Mouse (Mus musculus): ENCODE results near the gene Elmo1. TPM values are rescaled to one million over a fixed set of nuclear protein-coding genes. Genes with fewer than 3 reads are reported as not detected.

Gene Elmo1
- total RNA-seq (2012; rRNA removed), result 32.2 and 35.8 TPM in 2 replicates
- total RNA-seq (2014; rRNA removed), result 22.2 and 23.1 TPM in 2 replicates
- polyA plus RNA-seq (2012; ENCODE audit: insufficient read length, low read depth), result 42.8 and 50.2 TPM in 2 replicates

DNA sequence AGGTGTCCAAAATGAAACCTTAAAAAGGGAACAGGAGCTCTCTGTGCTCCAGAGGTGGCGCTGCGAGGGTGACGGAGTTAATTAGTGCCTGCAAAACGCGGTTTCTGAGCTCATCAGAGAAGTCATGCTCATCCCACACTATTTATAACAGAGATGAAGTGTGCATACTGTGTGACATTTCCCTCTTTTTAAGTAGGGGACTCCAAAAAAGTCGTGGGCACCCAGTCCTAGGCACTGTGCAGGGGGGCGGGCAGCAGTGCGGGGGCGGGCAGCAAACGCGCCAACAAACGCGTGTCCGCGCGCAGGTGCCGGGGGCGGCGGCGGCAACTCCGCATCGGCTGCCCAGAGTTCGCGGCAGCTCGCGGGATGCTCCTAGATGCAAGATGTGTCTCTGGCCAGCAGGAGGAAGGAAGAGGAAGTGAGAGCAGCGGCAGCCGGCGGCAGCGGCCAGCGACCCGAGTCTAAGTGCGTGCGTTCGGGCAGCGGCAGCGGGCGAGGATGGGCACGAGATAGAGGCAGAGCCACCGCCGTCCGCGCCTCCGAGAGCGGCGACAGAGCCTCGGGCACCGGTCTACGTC lies at the start of gene Elmo1:
Gene Elmo1, plus strand, starts transcription at position 464 of the 578 bp plus-strand sequence.
- Histone ChIP-seq H3K9ac (ENCODE audit: insufficient read depth, low read depth) (peak within 1 kb of the TSS; percentile 82), H3K4me1 (ENCODE audit: control insufficient read depth in 1 of 2, insufficient read depth in 2 of 2) (peaks cover 3 to 36% of the 10 kb centered on the region in 2 experiments), H3K36me3 (replicated peaks in 1 of 2; ENCODE audit: control insufficient read depth in 1 of 2, insufficient read depth in 1 of 2, low read length in 1 of 2) (peaks cover 0 to 16% of the 10 kb centered on the region in 2 experiments), H3K79me2 (replicated peaks; ENCODE audit: control insufficient read depth, extremely low read depth, insufficient read depth, poor library complexity, severe bottlenecking) (no peaks in the 10 kb centered on the region), H3K4me3 (replicated peaks in 1 of 3; ENCODE audit: low read depth in 2 of 3, low read length in 2 of 3, poor library complexity in 1 of 3) (peak within 1 kb of the TSS; percentile 70 to 85 (median 82)), H3K27me3 (replicated peaks) (no peaks in the 10 kb centered on the region), H3K27ac (ENCODE audit: insufficient read depth, low read depth) (peak within 1 kb of the TSS; percentile 88), H3K9me3 (replicated peaks; ENCODE audit: low read length) (peaks cover 7% of the 10 kb centered on the region), H3K4me2 (ENCODE audit: insufficient read depth, low read depth, poor library complexity, severe bottlenecking) (peak within 1 kb of the TSS; percentile 85)
- TF ChIP-seq MAFK (IDR thresholded peaks at IDR 0.05; ENCODE audit: insufficient replicate concordance, low read length), result 0 out of 2 replicates have a peak, but pooled peaks have one; percentile 5
- no peak for TF ChIP-seq RCOR1 (conservative IDR thresholded peaks at IDR 0.05; ENCODE audit: low read depth, low read length)
- peak; percentile 75 for TF ChIP-seq BHLHE40 (IDR thresholded peaks at IDR 0.05; ENCODE audit: low read depth, low read length)
- TF ChIP-seq ETS1 (conservative IDR thresholded peaks at IDR 0.05; ENCODE audit: low read depth, low read length), result peak; percentile 58
- peak; percentile 47 for TF ChIP-seq RAD21 (IDR thresholded peaks at IDR 0.05; ENCODE audit: low read depth, low read length)
- TF ChIP-seq EP300 (IDR thresholded peaks at IDR 0.05; ENCODE audit: low read length), result peak; percentile 53; the same call in 1 of the 2 replicates
- peak; percentile 39; the same call in 1 of the 2 replicates for TF ChIP-seq MAZ (IDR thresholded peaks at IDR 0.05; ENCODE audit: low read depth, low read length)
- no peak for TF ChIP-seq USF2 (conservative IDR thresholded peaks at IDR 0.05; ENCODE audit: low read depth, low read length)
- TF ChIP-seq E2F4 (IDR thresholded peaks at IDR 0.05; ENCODE audit: insufficient replicate concordance, low read depth, low read length), result 0 out of 2 replicates have a peak, but pooled peaks have one; percentile 51
- 0 out of 2 replicates have a peak, but pooled peaks have one; percentile 39 for TF ChIP-seq KAT2A (IDR thresholded peaks at IDR 0.05; ENCODE audit: insufficient replicate concordance, low read length)
- no peak for TF ChIP-seq USF1 (IDR thresholded peaks at IDR 0.05; ENCODE audit: low read depth, low read length)
- TF ChIP-seq CHD2 (IDR thresholded peaks at IDR 0.05; ENCODE audit: low read length), result 0 out of 2 replicates have a peak, but pooled peaks have one; percentile 37
- TF ChIP-seq TCF12 (IDR thresholded peaks at IDR 0.05; ENCODE audit: low read depth, low read length), result peak; percentile 43
- 0 out of 2 replicates have a peak, but pooled peaks have one; percentile 55 for TF ChIP-seq JUND (conservative IDR thresholded peaks at IDR 0.05; ENCODE audit: low read depth, low read length)
- TF ChIP-seq POLR2AphosphoS2 (IDR thresholded peaks at IDR 0.05; ENCODE audit: low read depth, low read length), result 0 out of 2 replicates have a peak, but pooled peaks have one; percentile 35
- peak; percentile 52 for TF ChIP-seq SMC3 (IDR thresholded peaks at IDR 0.05; ENCODE audit: low read depth, low read length)
- peak; percentile 66 for TF ChIP-seq MAX (IDR thresholded peaks at IDR 0.05; ENCODE audit: low read length)
- peak; percentile 98 for TF ChIP-seq UBTF (IDR thresholded peaks at IDR 0.05; ENCODE audit: low read depth, low read length)
- peak; percentile 31; the same call in 1 of the 2 replicates for TF ChIP-seq HCFC1 (IDR thresholded peaks at IDR 0.05; ENCODE audit: low read depth, low read length)
- 0 out of 2 replicates have a peak, but pooled peaks have one; percentile 38 for TF ChIP-seq NRF1 (IDR thresholded peaks at IDR 0.05; ENCODE audit: low read depth, low read length)
- TF ChIP-seq ZNF384 (IDR thresholded peaks at IDR 0.05; ENCODE audit: low read depth, low read length), result no peak
- TF ChIP-seq ZMIZ1 (IDR thresholded peaks at IDR 0.05; ENCODE audit: low read depth, low read length), result peak; percentile 47; the same call in 1 of the 2 replicates
- TF ChIP-seq MXI1 (IDR thresholded peaks at IDR 0.05; ENCODE audit: low read depth, low read length), result peak; percentile 82; the same call in 1 of the 2 replicates
- peak; percentile 89 for TF ChIP-seq MYC (IDR thresholded peaks at IDR 0.05; ENCODE audit: low read depth, low read length)
- peak; percentile 71 for TF ChIP-seq MEF2A (IDR thresholded peaks at IDR 0.05; ENCODE audit: borderline replicate concordance, low read depth, low read length)
- TF ChIP-seq NELFE (IDR thresholded peaks at IDR 0.05; ENCODE audit: low read depth, low read length), result peak; percentile 59; the same call in 1 of the 2 replicates
- peak; percentile 65 for TF ChIP-seq ELF1 (IDR thresholded peaks at IDR 0.05; ENCODE audit: low read depth, low read length)
- peak; percentile 72; the same call in 1 of the 2 replicates for TF ChIP-seq SIN3A (IDR thresholded peaks at IDR 0.05; ENCODE audit: low read length)
- peak in 1 of 2 experiments; percentile 61; a peak in 2 of 4 replicates for TF ChIP-seq CTCF (conservative IDR thresholded peaks at IDR 0.05 in 1 of 2, IDR thresholded peaks at IDR 0.05 in 1 of 2; ENCODE audit: low read depth in 2 of 2, low read length in 2 of 2)
- TF ChIP-seq ZKSCAN1 (IDR thresholded peaks at IDR 0.05; ENCODE audit: borderline replicate concordance, low read depth, low read length), result no peak
- TF ChIP-seq CHD1 (IDR thresholded peaks at IDR 0.05; ENCODE audit: low read depth, low read length), result no peak; the same call in 1 of the 2 replicates
- TF ChIP-seq GABPA (IDR thresholded peaks at IDR 0.05; ENCODE audit: insufficient replicate concordance, low read depth, low read length), result no peak
- no peak for TF ChIP-seq ZC3H11A (IDR thresholded peaks at IDR 0.05; ENCODE audit: low read depth, low read length)
- peak; percentile 58 for TF ChIP-seq POLR2A (IDR thresholded peaks at IDR 0.05; ENCODE audit: low read depth, low read length)
- no peak for TF ChIP-seq PAX5 (IDR thresholded peaks at IDR 0.05; ENCODE audit: low read length)
- TF ChIP-seq TBP (conservative IDR thresholded peaks at IDR 0.05; ENCODE audit: low read depth, low read length), result no peak
- peak; percentile 44; the same call in 1 of the 2 replicates for TF ChIP-seq JUN (IDR thresholded peaks at IDR 0.05; ENCODE audit: insufficient read depth, low read depth, low read length)
- peak; percentile 77 for TF ChIP-seq IRF4 (IDR thresholded peaks at IDR 0.05; ENCODE audit: low read depth, low read length)
- DNase-seq (ENCODE audit: extremely low read depth), result peak; percentile 83
- dilution Hi-C loops (cut with MboI; ENCODE audit: extremely low pct_ligation_motif_present, extremely low pct_unique_long_range_greater_than_20kb, low sequenced_read_pairs), result no loop called here
- in situ Hi-C loops (cut with MboI; ENCODE audit: low pct_ligation_motif_present, low pct_unique_long_range_greater_than_20kb, low sequenced_read_pairs), result no loop called here
